In genomic region chr14:68719429-68720160, GRCm38 (mm10) we compare ENCODE assay signal across 18 mouse cellular contexts.
"Had no signal": no experiment of that assay in that cellular context is flagged by ENCODE, and none has a peak within 500 bp of the region (broad histone marks: within the 10 kb centered on the region; RNA-seq: fewer than 3 reads in every experiment).

No protein-coding gene starts in this region.

- H3K27ac ChIP-seq: layer of hippocampus, adult 2 months; limb, embryonic 10.5 days; limb, embryonic 13.5 days; liver, embryonic 12.5 days; liver, embryonic 15.5 days; lung, embryonic 15.5 days had no signal

- H3K4me1 ChIP-seq: limb, embryonic 10.5 days; limb, embryonic 13.5 days; liver, embryonic 12.5 days; liver, embryonic 15.5 days had no signal

- H3K9me3 ChIP-seq: limb, embryonic 10.5 days; limb, embryonic 13.5 days; liver, embryonic 12.5 days; liver, embryonic 15.5 days; lung, embryonic 15.5 days had no signal

- H3K4me3 ChIP-seq: layer of hippocampus, adult 2 months; limb, embryonic 10.5 days; limb, embryonic 13.5 days; liver, embryonic 12.5 days; liver, embryonic 15.5 days; lung, embryonic 15.5 days had no signal

- H3K36me3 ChIP-seq: limb, embryonic 10.5 days; limb, embryonic 13.5 days; liver, embryonic 12.5 days; liver, embryonic 15.5 days; lung, embryonic 15.5 days had no signal

- ATAC-seq: liver, embryonic 12.5 days had no signal

- H3K9ac ChIP-seq: limb, embryonic 13.5 days; liver, embryonic 12.5 days; liver, embryonic 15.5 days; lung, embryonic 15.5 days had no signal

- H3K27me3 ChIP-seq: limb, embryonic 13.5 days; liver, embryonic 12.5 days; liver, embryonic 15.5 days; lung, embryonic 15.5 days had no signal

- DNase-seq: kidney, adult 9 months; kidney, postnatal 25 days; layer of hippocampus, adult 9-11 months; liver; midbrain, embryonic 14.5 days; right cerebral cortex, adult 18-20 months; right cerebral cortex, postnatal 14 days; right cerebral cortex, postnatal 4 days; thymus, adult 2 months; thymus, postnatal 14 days; thymus, postnatal 4 days had no signal

- H3K4me2 ChIP-seq: limb, embryonic 13.5 days; liver, embryonic 12.5 days; liver, embryonic 15.5 days; lung, embryonic 15.5 days; midbrain, embryonic 11.5 days had no signal
